Comparison of ENCODE assay signal across 24 mouse cellular contexts in genomic region chr13:23427401-23427910, GRCm38 (mm10). TPM values are rescaled to one million over a fixed set of nuclear protein-coding genes. Genes with fewer than 3 reads are reported as not detected.
A peak's percentile ranks its signal among the peaks of the same experiment; 100 is the strongest.
DNase-seq lines count a peak whose midpoint lies in the region; ATAC-seq and TF ChIP-seq lines count a peak whose summit lies in the region.
"Had no signal": no experiment of that assay in that cellular context is flagged by ENCODE, and none has a peak within 500 bp of the region (broad histone marks: within the 10 kb centered on the region; RNA-seq: fewer than 3 reads in every experiment).

No protein-coding gene starts in this region.

- DNase-seq in cerebellum, adult 11-12 months: peak; percentile 7
- DNase-seq in cerebellum, postnatal 36 days: no peak
- no peak for DNase-seq in hindbrain, embryonic 10.5 days (ENCODE audit: low spot score)
- no peak for DNase-seq in hindbrain, postnatal 0 days (ENCODE audit: low spot score)
- peak; percentile 81 for DNase-seq in MEL (ENCODE audit: low read depth, low spot score)
- DNase-seq in liver, embryonic 13.5 days: no peak
- DNase-seq in c-Kit-positive CD71-positive TER-119-positive erythroid progenitor cells, embryonic 14.5 days (ENCODE audit: low spot score): no peak
- no peak for DNase-seq in lung, adult 18-20 months
- DNase-seq: adrenal gland, postnatal 10 days; cerebellum, adult 9-11 months; gastrocnemius, postnatal 14 days; heart, adult 2 months; thymus, postnatal 14 days had no signal

- H3K4me2 ChIP-seq in hindbrain, postnatal 0 days (ENCODE audit: low read depth, low read length): no peak overlapping the region
- H3K4me2 ChIP-seq in liver, embryonic 13.5 days: peak overlapping the region; percentile 89
- H3K4me2 ChIP-seq: forebrain, embryonic 15.5 days; limb, embryonic 13.5 days; neural tube, embryonic 13.5 days had no signal

- no peaks in the 10 kb centered on the region for H3K27me3 ChIP-seq in hindbrain, embryonic 10.5 days (ENCODE audit: insufficient read depth, poor library complexity, severe bottlenecking)
- no peaks in the 10 kb centered on the region for H3K27me3 ChIP-seq in hindbrain, postnatal 0 days (ENCODE audit: insufficient read depth, low read length)
- no peaks in the 10 kb centered on the region for H3K27me3 ChIP-seq in MEL (ENCODE audit: control insufficient read depth in 1 of 2, insufficient read depth in 2 of 2, low read length in 2 of 2)
- H3K27me3 ChIP-seq in liver, embryonic 13.5 days: no peaks in the 10 kb centered on the region
- H3K27me3 ChIP-seq: forebrain, embryonic 15.5 days; limb, embryonic 13.5 days; neural tube, embryonic 13.5 days had no signal

- peaks cover 10% of the 10 kb centered on the region for H3K79me2 ChIP-seq in MEL (ENCODE audit: control insufficient read depth, insufficient read depth, low read length, poor library complexity)

- TF ChIP-seq POLR2A in MEL (IDR thresholded peaks at IDR 0.05; ENCODE audit: control insufficient read depth in 1 of 2, insufficient read depth in 1 of 2, low read depth in 1 of 2, low read length in 2 of 2, poor library complexity in 1 of 2): no peak

- TF ChIP-seq EP300 in MEL (IDR thresholded peaks at IDR 0.05; ENCODE audit: low read depth in 1 of 2, low read length in 2 of 2): no peak

- H3K9ac ChIP-seq in hindbrain, postnatal 0 days (replicated peaks; ENCODE audit: low read length): no peak overlapping the region
- H3K9ac ChIP-seq in MEL (ENCODE audit: control insufficient read depth, low read depth, low read length, poor library complexity, severe bottlenecking): peak overlapping the region; percentile 37
- H3K9ac ChIP-seq in liver, embryonic 13.5 days: no peak overlapping the region
- H3K9ac ChIP-seq: forebrain, embryonic 15.5 days; limb, embryonic 13.5 days; neural tube, embryonic 13.5 days had no signal

- no peak for TF ChIP-seq RAD21 in MEL (IDR thresholded peaks at IDR 0.05; ENCODE audit: low read depth, low read length)

- ATAC-seq in hindbrain, postnatal 0 days: no peak
- ATAC-seq in liver, embryonic 13.5 days (ENCODE audit: low read depth): no peak
- ATAC-seq: CD4-positive, CD25-positive, alpha-beta regulatory T cell, adult 4 months; forebrain, embryonic 15.5 days; hindbrain, embryonic 16.5 days; intestine, embryonic 16.5 days; midbrain, embryonic 16.5 days had no signal

- peak overlapping the region; percentile 7; the same call in 1 of the 2 replicates for H3K4me3 ChIP-seq in hindbrain, embryonic 10.5 days
- H3K4me3 ChIP-seq in hindbrain, postnatal 0 days (ENCODE audit: low read length): no peak overlapping the region
- H3K4me3 ChIP-seq in MEL (ENCODE audit: control insufficient read depth in 1 of 2, insufficient read depth in 1 of 2, low read depth in 2 of 2, low read length in 2 of 2): peak overlapping the region; percentile 42 to 58
- H3K4me3 ChIP-seq in liver, embryonic 13.5 days (replicated peaks): no peak overlapping the region
- H3K4me3 ChIP-seq: forebrain, embryonic 15.5 days; heart, adult 2 months; limb, embryonic 13.5 days; myocyte; neural tube, embryonic 13.5 days had no signal

- H3K27ac ChIP-seq in hindbrain, embryonic 10.5 days: no peak overlapping the region
- no peak overlapping the region for H3K27ac ChIP-seq in hindbrain, postnatal 0 days
- peak overlapping the region; percentile 65 for H3K27ac ChIP-seq in MEL (ENCODE audit: control insufficient read depth, low read depth, low read length)
- H3K27ac ChIP-seq in liver, embryonic 13.5 days: peak overlapping the region; percentile 3; the same call in 1 of the 2 replicates
- H3K27ac ChIP-seq: forebrain, embryonic 15.5 days; heart, adult 2 months; limb, embryonic 13.5 days; neural tube, embryonic 13.5 days had no signal

- H3K36me3 ChIP-seq in hindbrain, embryonic 10.5 days: peaks cover under 1% of the 10 kb centered on the region; the same call in 1 of the 2 replicates
- no peaks in the 10 kb centered on the region for H3K36me3 ChIP-seq in hindbrain, postnatal 0 days (ENCODE audit: insufficient read depth, low read length)
- peaks cover 0 to 4% of the 10 kb centered on the region in 2 experiments; a peak in 1 of 4 replicates for H3K36me3 ChIP-seq in MEL (ENCODE audit: control insufficient read depth in 1 of 2, insufficient read depth in 2 of 2, low read length in 2 of 2)
- peaks cover 2% of the 10 kb centered on the region for H3K36me3 ChIP-seq in liver, embryonic 13.5 days
- H3K36me3 ChIP-seq: forebrain, embryonic 15.5 days; neural tube, embryonic 13.5 days had no signal

- no peaks in the 10 kb centered on the region for H3K9me3 ChIP-seq in hindbrain, embryonic 10.5 days
- no peaks in the 10 kb centered on the region for H3K9me3 ChIP-seq in hindbrain, postnatal 0 days (ENCODE audit: low read length)
- H3K9me3 ChIP-seq in MEL (replicated peaks; ENCODE audit: insufficient read depth, low read length): no peaks in the 10 kb centered on the region
- H3K9me3 ChIP-seq in liver, embryonic 13.5 days (replicated peaks): no peaks in the 10 kb centered on the region
- H3K9me3 ChIP-seq: forebrain, embryonic 15.5 days; G1E; limb, embryonic 13.5 days; neural tube, embryonic 13.5 days had no signal

- peaks cover 24% of the 10 kb centered on the region for H3K4me1 ChIP-seq in hindbrain, embryonic 10.5 days (replicated peaks)
- H3K4me1 ChIP-seq in hindbrain, postnatal 0 days (ENCODE audit: insufficient read depth, low read length): peaks cover 5% of the 10 kb centered on the region
- H3K4me1 ChIP-seq in MEL (ENCODE audit: control insufficient read depth in 1 of 2, insufficient read depth in 2 of 2, low read length in 2 of 2): peaks cover 0 to 4% of the 10 kb centered on the region in 2 experiments; a peak in 2 of 4 replicates
- H3K4me1 ChIP-seq in liver, embryonic 13.5 days (replicated peaks): peaks cover 62% of the 10 kb centered on the region

- WGBS in hindbrain, embryonic 10.5 days: 72% methylated on average over 10 of the region's 10 CpGs
- 63% methylated on average over 10 of the region's 10 CpGs for WGBS in hindbrain, postnatal 0 days
- WGBS in liver, embryonic 13.5 days (ENCODE audit: insufficient replicate concordance): 65% methylated on average over 10 of the region's 10 CpGs

- TF ChIP-seq CTCF in hindbrain, postnatal 0 days (IDR thresholded peaks at IDR 0.05; ENCODE audit: low read depth): no peak
- no peak for TF ChIP-seq CTCF in MEL (IDR thresholded peaks at IDR 0.05 in 2 of 3, conservative IDR thresholded peaks at IDR 0.05 in 1 of 3; ENCODE audit: control insufficient read depth in 1 of 3, insufficient read depth in 1 of 3, low read depth in 2 of 3, low read length in 3 of 3, poor library complexity in 1 of 3, severe bottlenecking in 1 of 3)

TF ChIP-seq in MEL, 35 proteins besides CTCF, POLR2A, EP300 and RAD21:
- TF ChIP-seq ETS1 (IDR thresholded peaks at IDR 0.05; ENCODE audit: low read depth, low read length) (no peak), GATA1 (IDR thresholded peaks at IDR 0.05; ENCODE audit: low read depth, low read length) (peak; percentile 58)

RNA-seq across cellular contexts. Expression of gene Abt1, which starts 3.8 kb away (rescaled TPM):
- 13.4 and 14.5 TPM in 2 replicates for polyA plus RNA-seq in hindbrain, embryonic 10.5 days (2016; fragmentation: Nextera tagmentation; extraction: Ambion mirVana)
- 5.0 and 5.5 TPM in 2 replicates for total RNA-seq in hindbrain, postnatal 0 days (2014; rRNA removed)
- 7.2 and 7.6 TPM in 2 replicates for polyA plus RNA-seq in hindbrain, postnatal 0 days (2015; fragmentation: Nextera tagmentation; extraction: Ambion mirVana)
- 12.5 and 16.2 TPM in 2 replicates for total RNA-seq in MEL (2012; rRNA removed)
- 10 to 100 TPM in 1 of 2 experiments, not detected in 1; 14.2 TPM for polyA plus RNA-seq in MEL (2012; ENCODE audit: insufficient read depth in 1 of 2, insufficient read length in 2 of 2, low read depth in 1 of 2, low replicate concordance in 2 of 2, missing spikeins in 1 of 2)
- polyA plus RNA-seq in liver, embryonic 13.5 days (2015; fragmentation: Nextera tagmentation; extraction: Ambion mirVana): 8.3 and 9.1 TPM in 2 replicates

RNA-seq across cellular contexts. Expression of gene Btn1a1, which starts 38.2 kb away (rescaled TPM):
- polyA plus RNA-seq in hindbrain, embryonic 10.5 days (2016; fragmentation: Nextera tagmentation; extraction: Ambion mirVana): 0.04 TPM in 1 of 2 replicates, not detected in the other
- 0.40 and 0.89 TPM in 2 replicates for total RNA-seq in hindbrain, postnatal 0 days (2014; rRNA removed)
- polyA plus RNA-seq in hindbrain, postnatal 0 days (2015; fragmentation: Nextera tagmentation; extraction: Ambion mirVana): 0.15 and 0.24 TPM in 2 replicates
- total RNA-seq in MEL (2012; rRNA removed): 0.07 TPM in 1 of 2 replicates, not detected in the other
- polyA plus RNA-seq in MEL (2012; ENCODE audit: insufficient read depth in 1 of 2, insufficient read length in 2 of 2, low read depth in 1 of 2, low replicate concordance in 2 of 2, missing spikeins in 1 of 2): under 1 TPM in 1 of 2 experiments, not detected in 1; 0.25 TPM
- 1.5 and 2.0 TPM in 2 replicates for polyA plus RNA-seq in liver, embryonic 13.5 days (2015; fragmentation: Nextera tagmentation; extraction: Ambion mirVana)
- total RNA-seq: gastrocnemius, postnatal 14 days; heart, adult 2 months; left cerebral cortex, postnatal 25 days; megakaryocyte-erythroid progenitor cell, adult 5-6 weeks had no signal
- polyA plus RNA-seq: CD4-positive, CD25-positive, alpha-beta regulatory T cell, adult 4 months; heart, adult 2 months had no signal

RNA-seq across cellular contexts. Expression of gene Zfp322a, which starts 58.4 kb away (rescaled TPM):
- 42.3 and 54.0 TPM in 2 replicates for polyA plus RNA-seq in hindbrain, embryonic 10.5 days (2016; fragmentation: Nextera tagmentation; extraction: Ambion mirVana)
- 11.9 and 15.7 TPM in 2 replicates for total RNA-seq in hindbrain, postnatal 0 days (2014; rRNA removed)
- 29.3 and 30.0 TPM in 2 replicates for polyA plus RNA-seq in hindbrain, postnatal 0 days (2015; fragmentation: Nextera tagmentation; extraction: Ambion mirVana)
- total RNA-seq in MEL (2012; rRNA removed): 7.0 and 8.4 TPM in 2 replicates
- 1 to 10 TPM in 1 of 2 experiments, not detected in 1; 5.7 TPM for polyA plus RNA-seq in MEL (2012; ENCODE audit: insufficient read depth in 1 of 2, insufficient read length in 2 of 2, low read depth in 1 of 2, low replicate concordance in 2 of 2, missing spikeins in 1 of 2)
- polyA plus RNA-seq in liver, embryonic 13.5 days (2015; fragmentation: Nextera tagmentation; extraction: Ambion mirVana): 15.2 and 20.1 TPM in 2 replicates

Comparison
In these comparisons a context has a peak if more than half of its experiments do, and no peak if none do; other contexts are left out.
1. DNase-seq: peak in cerebellum, adult 11-12 months (single experiment) and MEL (single experiment); none in cerebellum, postnatal 36 days (0 of 2), hindbrain, embryonic 10.5 days (single experiment), hindbrain, postnatal 0 days (single experiment), liver, embryonic 13.5 days (single experiment), c-Kit-positive CD71-positive TER-119-positive erythroid progenitor cells, embryonic 14.5 days (single experiment) and lung, adult 18-20 months (0 of 2).
2. H3K4me3 ChIP-seq: peak in hindbrain, embryonic 10.5 days (single experiment) and MEL (2 of 2); none in hindbrain, postnatal 0 days (single experiment) and liver, embryonic 13.5 days (single experiment).
3. H3K27ac ChIP-seq: peak in MEL (single experiment) and liver, embryonic 13.5 days (single experiment); none in hindbrain, embryonic 10.5 days (single experiment) and hindbrain, postnatal 0 days (single experiment).